Mouse (Mus musculus) liver, adult (tissue): ENCODE data around the gene Pitpnm2.

Experiments used
- GATA4 ChIP-seq: IDR thresholded peaks from 2 replicates; pipeline ENCODE4 v1.6.1; 2014; ENCODE audit warnings: mild to moderate bottlenecking, low read length; ENCODE audit not compliant: insufficient replicate concordance

The Pitpnm2 gene

DNA sequence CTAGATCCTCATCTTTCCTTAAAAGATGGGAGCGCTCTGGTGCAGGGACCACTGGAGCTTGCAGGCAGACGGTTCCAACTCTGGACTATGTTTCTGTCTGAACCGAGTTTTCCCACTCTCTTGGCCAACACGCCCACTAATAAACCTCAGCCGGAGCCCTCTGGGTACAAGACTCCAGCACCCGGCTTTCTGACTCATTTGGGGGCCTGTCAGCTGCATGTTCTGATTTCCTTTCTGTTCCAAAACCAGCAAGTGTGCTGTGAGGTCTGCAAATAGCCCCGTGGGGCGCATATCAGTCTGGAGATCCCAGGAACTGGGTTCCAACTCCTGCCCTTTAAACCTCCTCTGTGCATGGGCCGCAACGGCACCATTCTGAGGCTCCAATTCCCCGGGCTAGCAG is 86.1 kb downstream of the Pitpnm2 start:
- TF ChIP-seq GATA4 = no peak

GRCm38 (mm10) chr5:124162577-124162976 is 87.0 kb downstream of the Pitpnm2 start:
- TF ChIP-seq GATA4 = no peak

DNA sequence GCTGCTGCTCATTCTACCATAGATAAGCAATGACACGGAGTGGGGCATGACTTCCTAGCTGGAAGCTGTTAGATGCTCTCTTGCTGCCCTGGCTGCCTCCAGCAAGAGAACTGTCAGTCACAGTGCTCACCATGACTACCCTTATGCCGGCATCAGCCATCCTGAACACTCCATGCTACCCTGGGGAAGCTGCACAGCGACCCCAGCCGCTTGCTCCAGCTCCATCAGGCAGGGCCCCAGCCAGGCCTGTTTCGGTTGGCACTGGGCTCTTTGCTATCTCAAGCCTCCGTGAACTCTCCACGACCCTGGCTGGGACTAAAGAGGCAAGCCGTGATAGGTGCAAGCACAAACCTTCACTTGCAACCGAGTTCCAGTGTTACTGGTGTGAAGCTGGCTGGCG is 87.7 kb downstream of the Pitpnm2 start:
- TF ChIP-seq GATA4 = no peak

DNA sequence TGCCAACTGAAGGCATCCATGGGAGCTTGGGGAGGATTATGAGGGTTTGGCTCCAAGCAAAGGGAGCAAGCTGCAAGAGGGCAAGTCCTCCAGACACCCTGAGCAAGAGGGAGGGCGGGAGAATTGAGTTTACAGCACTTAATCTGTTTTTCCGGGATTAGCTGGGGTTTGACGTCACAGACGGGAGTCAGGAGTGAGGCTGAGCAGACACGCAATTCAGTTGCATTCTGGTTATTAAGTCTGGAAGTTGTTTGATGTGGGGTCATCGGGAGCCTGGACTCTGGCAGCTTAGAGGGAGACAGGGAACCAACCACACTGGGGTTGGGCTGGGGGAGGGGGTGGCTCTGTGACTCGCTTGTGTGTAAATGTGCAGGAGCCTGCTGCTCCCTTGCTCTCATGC is 90.1 kb downstream of the Pitpnm2 start:
- no peak for TF ChIP-seq GATA4

GRCm38 (mm10) chr5:124158305-124158704 is 91.3 kb downstream of the Pitpnm2 start:
- TF ChIP-seq GATA4 = no peak

- TF ChIP-seq GATA4 = no peak
Observed at GRCm38 (mm10) chr5:124155943-124156342, 93.6 kb downstream of the Pitpnm2 start.

DNA sequence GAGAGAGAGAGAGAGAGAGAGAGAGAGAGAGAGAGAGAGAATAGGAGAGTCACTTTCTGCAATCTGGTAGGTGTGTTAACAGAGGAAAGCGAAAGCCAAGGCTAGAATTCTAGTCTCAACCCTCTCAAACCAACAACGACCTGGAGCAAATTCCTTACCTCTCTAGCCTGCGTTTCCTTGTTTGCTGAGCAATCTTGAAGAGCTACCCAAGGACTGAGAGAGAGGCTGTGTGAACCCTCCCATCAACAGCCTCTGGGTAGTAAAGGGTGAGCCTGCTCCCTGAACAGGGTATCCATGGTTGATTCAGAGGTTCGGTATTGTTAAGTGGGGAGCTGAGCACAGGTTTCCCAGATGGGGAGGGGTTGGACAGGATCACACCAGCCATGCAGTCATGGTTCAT is 96.8 kb downstream of the Pitpnm2 start:
- no peak for TF ChIP-seq GATA4

- TF ChIP-seq GATA4 = no peak
Observed at GRCm38 (mm10) chr5:124150895-124151294, 98.7 kb downstream of the Pitpnm2 start.

DNA sequence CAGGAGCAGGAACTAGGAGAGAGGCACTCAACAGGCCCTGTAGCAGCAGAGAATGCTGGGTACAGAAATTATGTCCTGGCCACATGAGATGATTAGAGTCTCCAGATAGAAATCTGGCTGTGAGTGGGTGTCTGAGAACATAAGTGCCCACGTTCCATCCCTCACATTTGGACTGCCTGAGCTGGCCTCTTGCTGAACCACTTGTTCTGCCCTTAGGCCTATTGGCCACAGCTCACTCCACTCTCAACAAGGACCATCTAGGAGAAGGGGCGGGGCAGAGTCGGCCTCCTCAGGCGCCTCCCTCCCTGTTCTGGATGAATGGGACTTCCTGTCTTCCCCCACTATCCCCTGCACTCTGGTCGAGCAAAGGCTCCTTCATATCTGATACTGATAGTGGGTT is 100.5 kb downstream of the Pitpnm2 start:
- TF ChIP-seq GATA4 = no peak

- TF ChIP-seq GATA4 = no peak
Observed at GRCm38 (mm10) chr5:124138066-124138465, 111.5 kb downstream of the Pitpnm2 start.

- no peak for TF ChIP-seq GATA4
Observed at GRCm38 (mm10) chr5:124134261-124134660, 115.3 kb downstream of the Pitpnm2 start.

GRCm38 (mm10) chr5:124125093-124125492 is 124.5 kb downstream of the Pitpnm2 start:
- TF ChIP-seq GATA4 = no peak

GRCm38 (mm10) chr5:124122357-124122756 is 127.2 kb downstream of the Pitpnm2 start:
- no peak for TF ChIP-seq GATA4

DNA sequence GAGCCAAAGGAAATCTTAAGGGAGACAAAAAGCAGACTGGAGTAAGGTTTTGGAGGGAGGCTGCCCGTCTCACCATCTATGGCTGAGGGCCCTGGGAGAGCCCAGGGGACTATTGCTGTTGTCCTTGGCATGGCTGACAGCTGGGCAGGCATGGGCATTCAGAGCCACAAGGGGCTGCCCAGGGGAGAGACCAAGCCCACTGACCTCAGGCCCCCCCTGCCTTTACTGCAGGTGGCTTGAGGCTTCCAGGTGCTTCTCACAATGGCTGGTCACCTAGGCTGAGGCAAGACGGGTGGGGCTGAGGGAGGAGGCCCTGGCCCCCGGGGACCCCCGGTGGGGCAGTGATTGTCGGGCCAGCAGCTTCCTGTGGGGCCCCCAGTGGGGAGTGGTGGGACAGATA is 130.4 kb downstream of the Pitpnm2 start:
- no peak for TF ChIP-seq GATA4

DNA sequence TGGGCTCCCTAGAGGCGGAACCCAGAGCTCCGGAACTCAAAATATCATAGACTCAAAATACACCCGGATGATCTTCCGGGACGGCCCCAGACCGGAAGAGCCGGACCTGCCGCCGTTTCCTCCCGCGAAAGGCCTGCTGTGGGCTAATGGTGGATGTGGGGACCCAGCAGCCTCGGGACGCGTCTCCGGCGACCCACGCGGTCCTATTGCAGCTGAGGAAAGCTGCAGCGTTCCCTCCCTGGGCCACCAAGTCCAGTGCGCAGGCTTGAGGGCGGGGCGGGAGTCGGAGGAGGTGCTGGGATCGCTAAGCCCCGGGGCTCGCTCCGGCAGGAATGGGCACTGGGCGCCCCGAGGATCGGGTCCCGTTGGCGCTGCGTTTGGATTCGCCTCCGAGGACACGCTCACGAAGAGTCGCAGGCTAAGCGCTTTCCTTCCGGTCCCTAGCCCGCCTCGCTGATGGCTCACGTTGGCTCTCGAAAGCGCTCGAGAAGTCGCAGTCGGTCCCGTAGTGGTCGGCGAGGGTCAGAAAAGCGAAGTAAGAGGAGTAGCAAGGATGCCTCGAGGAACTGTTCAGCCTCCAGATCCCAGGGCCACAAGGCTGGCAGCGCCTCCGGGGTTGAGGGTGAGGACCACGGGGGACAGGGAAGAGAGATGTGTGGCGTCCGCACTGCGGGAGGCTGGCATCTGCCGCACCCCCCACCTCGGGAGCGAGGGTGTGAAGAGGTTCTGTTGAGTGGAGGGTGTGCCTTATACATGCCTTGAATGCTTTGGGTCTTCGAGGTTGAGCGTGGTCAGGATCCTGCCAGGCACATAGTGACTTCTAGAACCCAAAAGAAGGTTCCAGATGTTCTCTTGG is 133.3 kb downstream of the Pitpnm2 start, which contains the start of gene Arl6ip4:
Gene Arl6ip4 (plus strand): TSS at position 100 of the 856 bp plus-strand sequence.
- no peak for TF ChIP-seq GATA4

DNA sequence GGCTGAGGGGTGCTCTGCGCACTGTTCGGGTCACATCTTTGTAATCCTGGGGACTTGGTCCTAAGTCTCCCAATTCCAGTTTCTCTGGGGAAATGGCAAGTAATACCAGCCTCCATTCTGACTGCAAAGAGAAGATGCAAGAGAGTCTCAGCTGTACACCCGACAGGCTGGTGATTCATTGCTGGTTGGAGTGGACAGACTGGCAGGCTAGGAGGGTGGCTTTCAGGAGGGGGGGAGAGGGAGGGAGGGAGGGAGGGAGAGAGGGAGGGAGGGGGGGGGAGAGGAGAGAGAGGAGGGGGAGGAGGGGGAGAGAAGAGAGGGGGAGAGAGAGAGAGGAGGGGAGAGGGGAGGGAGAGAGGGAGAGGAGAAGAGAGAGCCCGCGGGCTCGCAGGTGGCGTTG is 134.0 kb downstream of the Pitpnm2 start:
- no peak for TF ChIP-seq GATA4

GRCm38 (mm10) chr5:124114276-124115025 is 135.1 kb downstream of the Pitpnm2 start:
- no peak for TF ChIP-seq GATA4

GRCm38 (mm10) chr5:124113030-124113429 is 136.5 kb downstream of the Pitpnm2 start:
- TF ChIP-seq GATA4 = no peak
